Mouse (Mus musculus): Measurements from ENCODE around the gene Lrp8. TPM values are rescaled to one million over a fixed set of nuclear protein-coding genes. Genes with fewer than 3 reads are reported as not detected.

Lrp8 gene
- polyA plus RNA-seq, 1 experiment = 45.6 TPM

DNA sequence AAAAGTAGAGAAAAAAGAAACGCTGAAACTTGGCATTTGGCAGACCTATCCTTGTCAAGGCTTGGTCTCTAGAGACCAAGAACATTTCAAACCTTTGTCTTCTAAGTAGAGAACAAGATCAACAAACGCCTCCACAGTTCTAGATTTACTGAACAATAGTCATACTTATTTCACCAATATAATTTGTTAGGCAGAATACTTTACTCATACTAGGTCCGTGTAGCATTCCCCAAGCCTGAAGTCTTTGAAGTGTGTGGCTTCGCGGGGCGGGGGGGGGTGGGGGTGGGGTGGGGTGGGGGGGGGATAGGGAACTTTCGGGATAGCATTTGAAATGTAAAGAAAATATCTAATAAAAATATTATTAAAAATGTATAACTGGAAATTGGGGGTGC is 121.7 kb downstream of the Lrp8 start:
- Histone ChIP-seq H3K27ac (ENCODE audit: control insufficient read depth, insufficient read depth, low read length) (no peak overlapping the region), H3K27me3 (ENCODE audit: control insufficient read depth, insufficient read depth, low read length) (no peaks in the 10 kb centered on the region), H3K36me3 (ENCODE audit: control insufficient read depth, insufficient read depth, low read length) (no peaks in the 10 kb centered on the region), H3K4me1 (replicated peaks; ENCODE audit: control insufficient read depth, insufficient read depth, low read length) (peaks cover 8% of the 10 kb centered on the region), H3K4me3 (ENCODE audit: control insufficient read depth, insufficient read depth, low read length) (no peak overlapping the region)
- WGBS = 30% methylated on average over 7 of the region's 7 CpGs
- no peak for DNase-seq
- TF ChIP-seq CTCF (IDR thresholded peaks at IDR 0.05; ENCODE audit: borderline replicate concordance, control insufficient read depth, extremely low read depth, insufficient read depth, low read length, poor library complexity) (no peak), POLR2A (IDR thresholded peaks at IDR 0.05; ENCODE audit: control insufficient read depth, extremely low read depth, insufficient read depth, low read length, poor library complexity) (no peak)

Other genes starting within 250 kb of the Lrp8 start
- gene Dmrtb1, start 118.0 kb upstream of the Lrp8 start, polyA plus RNA-seq (2012; rRNA removed) = 2.0 and 3.4 TPM in 2 replicates
- gene Magoh, start 77.5 kb downstream of the Lrp8 start, polyA plus RNA-seq (2012; rRNA removed) = 54.9 and 55.6 TPM in 2 replicates
- 24.0 and 29.7 TPM in 2 replicates for gene 0610037L13Rik, start 87.6 kb downstream of the Lrp8 start, polyA plus RNA-seq (2012; rRNA removed)
- 46.6 and 75.0 TPM in 2 replicates for gene Cpt2, start 121.3 kb downstream of the Lrp8 start, polyA plus RNA-seq (2012; rRNA removed)
- gene Slc1a7, start 166.1 kb downstream of the Lrp8 start, polyA plus RNA-seq (2012; rRNA removed) = 0.18 and 0.23 TPM in 2 replicates